10 mouse cellular contexts compared by ENCODE assay signal in the genomic region with DNA sequence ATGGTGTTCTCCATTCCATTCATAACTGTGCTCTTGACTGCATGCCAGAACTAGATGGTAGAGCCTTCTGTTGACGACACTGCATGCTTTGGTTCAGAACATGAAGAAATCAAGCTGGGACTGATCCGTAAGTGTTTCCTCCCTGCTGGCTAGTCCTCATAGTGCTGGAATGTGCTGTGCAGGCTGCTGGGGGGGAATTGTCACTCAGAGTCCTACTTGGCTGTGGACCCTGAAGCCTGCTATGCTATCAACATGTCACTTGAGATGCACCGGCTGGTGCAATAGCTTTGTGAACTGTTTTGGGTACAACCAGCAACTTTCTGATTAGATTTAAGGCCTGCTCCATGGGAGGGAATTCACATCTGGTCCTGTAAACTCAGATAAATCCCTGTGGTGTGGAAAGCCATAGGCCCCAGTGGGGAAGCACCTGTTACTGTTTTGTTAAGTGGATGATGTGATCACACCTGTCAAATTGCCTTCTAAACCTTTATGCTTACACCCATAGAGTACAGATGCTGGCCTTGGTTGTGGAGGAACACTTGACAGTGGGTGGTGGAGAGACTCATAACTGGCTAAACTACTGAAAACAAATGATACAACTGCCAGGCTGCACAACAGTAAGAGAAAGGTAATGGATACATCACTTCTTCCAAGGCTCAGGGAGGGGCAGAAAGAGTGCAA. TPM values are rescaled to one million over a fixed set of nuclear protein-coding genes. Genes with fewer than 3 reads are reported as not detected.
A peak's percentile ranks its signal among the peaks of the same experiment; 100 is the strongest.
DNase-seq lines count a peak whose midpoint lies in the region; ATAC-seq lines count a peak whose summit lies in the region.
"Had no signal": no experiment of that assay in that cellular context is flagged by ENCODE, and none has a peak within 500 bp of the region (broad histone marks: within the 10 kb centered on the region; RNA-seq: fewer than 3 reads in every experiment).

No protein-coding gene starts in this region.

- H3K4me2 ChIP-seq in liver, embryonic 12.5 days: no peak overlapping the region

- no peaks in the 10 kb centered on the region for H3K36me3 ChIP-seq in liver, embryonic 12.5 days

- WGBS in liver, embryonic 12.5 days (ENCODE audit: insufficient replicate concordance): 64% methylated on average over 3 of the region's 3 CpGs

- H3K4me1 ChIP-seq in liver, embryonic 12.5 days: no peaks in the 10 kb centered on the region

- no peak for ATAC-seq in monocyte, adult 5-6 weeks (replicated peaks; ENCODE audit: insufficient number of reproducible peaks, low FRiP score, low TSS enrichment, poor library complexity, severe bottlenecking)
- no peak for ATAC-seq in liver, embryonic 12.5 days
- ATAC-seq in megakaryocyte progenitor cell, adult 5-6 weeks (replicated peaks; ENCODE audit: poor library complexity): no peak

- H3K4me3 ChIP-seq in liver, embryonic 12.5 days: no peak overlapping the region

- H3K9me3 ChIP-seq in liver, embryonic 12.5 days (replicated peaks): no peaks in the 10 kb centered on the region

- no peaks in the 10 kb centered on the region for H3K27me3 ChIP-seq in liver, embryonic 12.5 days (replicated peaks)

- H3K27ac ChIP-seq in liver, embryonic 12.5 days: no peak overlapping the region
- H3K27ac ChIP-seq: macrophage had no signal

- H3K9ac ChIP-seq in liver, embryonic 12.5 days: no peak overlapping the region

- peak; percentile 21 for DNase-seq in layer of hippocampus, adult 11-12 months (ENCODE audit: low spot score)
- no peak for DNase-seq in layer of hippocampus, postnatal 10 days (ENCODE audit: low spot score in 2 of 2)
- peak; percentile 25 to 51 for DNase-seq in cerebellum, postnatal 14 days
- DNase-seq in kidney, adult 8-10 months: peak; percentile 31 to 36
- peak; percentile 74 for DNase-seq in lung, postnatal 10 days

RNA-seq across cellular contexts. Expression of gene Olfr1402, which starts 58.3 kb away (rescaled TPM):
- total RNA-seq in layer of hippocampus, postnatal 10 days (2021): not detected
- total RNA-seq in monocyte, adult 5-6 weeks (2017): not detected in 3 replicates
- not detected in 2 replicates for polyA plus RNA-seq in liver, embryonic 12.5 days (2016; fragmentation: Nextera tagmentation; extraction: Ambion mirVana)
- not detected in 2 replicates for total RNA-seq in megakaryocyte progenitor cell, adult 5-6 weeks (2015)
- not detected in 2 replicates for total RNA-seq in megakaryocyte progenitor cell, adult 5-6 weeks (2017)
- total RNA-seq: neutrophil, adult 5-6 weeks had no signal
- polyA plus RNA-seq: macrophage had no signal

Comparison
In these comparisons a context has a peak if more than half of its experiments do, and no peak if none do; other contexts are left out.
1. DNase-seq: peak in layer of hippocampus, adult 11-12 months (single experiment), cerebellum, postnatal 14 days (2 of 2), kidney, adult 8-10 months (2 of 2) and lung, postnatal 10 days (single experiment); none in layer of hippocampus, postnatal 10 days (0 of 2).